Mouse (Mus musculus) G1E (cell line): ENCODE data around the gene Camta1.

Experiments used
- CTCF ChIP-seq: IDR thresholded peaks from 2 replicates; pipeline ENCODE4 v1.5.1; 2012; ENCODE audit warnings: low read depth, low read length, inconsistent platforms, mixed read lengths
- GATA1 ChIP-seq: IDR thresholded peaks from 2 replicates; pipeline ENCODE4 v1.6.1; 2012; ENCODE audit warnings: borderline replicate concordance, low read length, inconsistent platforms, mixed read lengths
- GATA2 ChIP-seq: IDR thresholded peaks from 2 replicates; pipeline ENCODE4 v1.6.1; 2012; ENCODE audit warnings: low read depth, low read length, inconsistent platforms, borderline replicate concordance
- POLR2AphosphoS5 ChIP-seq: IDR thresholded peaks from 2 replicates; pipeline ENCODE4 v1.6.1; 2012; ENCODE audit warnings: low read depth, low read length, inconsistent platforms; ENCODE audit not compliant: insufficient replicate concordance

GRCm38 (mm10) chr4:151211992-151212391 lies 649.7 kb downstream of the Camta1 start:
- no peak for TF ChIP-seq CTCF
- no peak for TF ChIP-seq GATA1
- no peak for TF ChIP-seq POLR2AphosphoS5
- TF ChIP-seq GATA2 = no peak
